Mouse (Mus musculus): ENCODE results near the gene Lrrc29.

Lrrc29 gene

DNA sequence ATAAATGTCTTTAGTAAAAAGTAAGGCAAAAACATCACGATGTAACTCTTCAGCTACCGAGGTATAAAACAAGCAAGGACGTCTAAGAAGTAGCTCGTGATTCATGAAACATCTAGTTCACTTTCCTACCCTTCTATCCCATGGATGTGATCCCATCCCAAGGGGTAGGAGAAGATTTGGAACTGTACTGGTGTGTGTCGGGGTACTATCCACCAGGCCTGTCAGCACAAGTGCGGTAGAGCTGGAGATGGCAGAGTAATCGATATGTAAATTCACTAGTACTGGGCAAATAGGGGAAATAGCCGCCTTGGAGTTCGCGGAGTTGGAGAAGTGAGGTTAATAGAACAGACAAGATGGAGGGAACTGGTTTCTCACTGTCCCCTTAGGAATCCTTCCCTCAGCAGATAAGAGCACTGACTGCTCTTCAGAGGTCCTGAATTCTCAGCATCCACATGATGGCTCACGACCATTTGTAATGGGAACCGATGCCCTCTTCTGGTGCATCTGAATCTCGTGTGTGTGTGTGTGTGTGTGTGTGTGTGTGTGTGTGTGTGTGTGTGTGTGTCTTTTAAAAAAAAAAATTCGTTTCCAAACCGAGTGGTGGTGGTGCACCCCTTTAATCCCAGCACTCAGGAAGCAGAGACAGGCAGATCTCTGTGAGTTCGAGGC, 62.7 kb downstream of the Lrrc29 start:
- no peak for DNase-seq
